Mouse (Mus musculus) thymus, postnatal 14 days (tissue): ENCODE measurements around the gene Fsd2.

Experiments used
- DNase-seq: peaks from one replicate; pipeline ENCODE4 v3.0.0; 2021

Fsd2 gene

DNA sequence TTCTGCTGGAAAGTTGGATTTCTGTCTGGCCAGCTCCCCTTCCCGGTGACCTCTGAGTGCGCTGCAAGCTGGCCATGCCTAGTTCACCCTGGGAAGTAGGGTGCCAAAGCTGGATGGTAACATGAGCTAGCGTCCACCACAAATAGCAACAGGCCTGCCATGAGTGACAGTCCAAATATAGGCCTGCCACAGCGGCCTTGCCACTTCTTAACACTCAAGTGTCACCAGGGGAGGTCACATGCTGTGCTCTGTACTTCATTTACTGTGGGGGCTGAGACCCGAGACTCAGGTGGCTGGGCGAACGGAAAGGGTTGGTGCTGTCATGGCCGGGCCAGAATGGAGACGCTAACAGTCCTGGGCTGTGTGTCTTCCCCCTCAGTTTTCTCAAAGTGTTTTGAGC is at the start of gene Fsd2:
Gene Fsd2, minus strand, starts transcription at position 53 of the 400 bp plus-strand sequence.
- DNase-seq: no peak

DNA sequence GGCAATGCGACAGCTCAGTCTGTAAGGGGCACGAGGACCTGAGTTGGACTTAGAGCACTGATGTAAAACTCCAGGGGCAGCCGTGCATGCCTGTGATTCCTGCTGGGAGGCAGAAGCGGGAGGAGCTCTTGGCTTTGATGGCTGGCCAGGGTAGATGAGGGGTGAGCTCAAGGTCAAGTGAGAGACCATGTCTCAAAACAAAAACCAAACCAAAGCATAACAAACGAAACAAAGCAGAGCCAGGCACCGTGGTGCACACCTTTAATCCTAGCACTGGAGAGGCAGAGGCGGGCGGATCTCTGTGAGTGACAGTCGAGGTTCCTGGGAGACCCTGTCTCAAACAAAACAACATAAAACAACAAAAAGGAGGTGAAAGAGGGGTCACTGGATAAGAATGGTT is 48.3 kb upstream of the Fsd2 start:
- no peak for DNase-seq

DNA sequence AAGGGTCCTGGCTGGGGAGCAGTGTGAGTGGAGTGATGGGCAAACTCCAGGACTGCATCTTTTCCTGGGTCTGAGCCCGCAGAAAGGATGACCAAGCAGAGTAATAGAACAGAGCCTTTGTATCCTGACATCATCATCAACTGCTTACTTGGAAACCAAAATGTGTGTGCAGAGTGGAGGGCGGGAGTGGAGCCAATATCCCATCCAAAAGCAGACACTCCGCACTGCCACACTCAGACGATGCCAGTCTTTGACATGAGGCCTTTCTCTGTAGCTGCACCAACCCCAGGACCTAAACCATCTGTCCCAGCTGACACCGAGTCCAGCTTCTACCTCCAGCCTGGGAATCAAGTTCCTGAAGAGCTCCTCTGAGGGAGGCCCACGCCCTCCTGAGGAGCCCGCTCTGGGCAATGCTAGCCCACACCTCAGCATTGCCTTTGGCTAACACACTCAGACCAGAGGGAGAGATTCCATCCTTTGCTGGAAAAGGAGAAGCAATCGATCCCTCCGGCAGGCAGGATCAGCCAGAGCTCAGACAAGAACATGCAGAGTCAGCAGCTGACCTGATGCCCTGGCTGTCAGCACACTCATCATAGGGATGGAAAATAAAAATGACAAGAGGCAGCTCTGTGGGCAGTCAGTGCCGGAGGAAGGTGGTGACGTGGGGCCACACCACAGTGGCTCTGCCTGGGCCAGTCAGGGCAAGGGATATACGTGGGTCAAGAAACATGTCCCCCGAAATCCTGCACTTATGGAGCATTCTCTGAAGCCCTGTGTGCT is 46.3 kb upstream of the Fsd2 start:
- DNase-seq: no peak

DNA sequence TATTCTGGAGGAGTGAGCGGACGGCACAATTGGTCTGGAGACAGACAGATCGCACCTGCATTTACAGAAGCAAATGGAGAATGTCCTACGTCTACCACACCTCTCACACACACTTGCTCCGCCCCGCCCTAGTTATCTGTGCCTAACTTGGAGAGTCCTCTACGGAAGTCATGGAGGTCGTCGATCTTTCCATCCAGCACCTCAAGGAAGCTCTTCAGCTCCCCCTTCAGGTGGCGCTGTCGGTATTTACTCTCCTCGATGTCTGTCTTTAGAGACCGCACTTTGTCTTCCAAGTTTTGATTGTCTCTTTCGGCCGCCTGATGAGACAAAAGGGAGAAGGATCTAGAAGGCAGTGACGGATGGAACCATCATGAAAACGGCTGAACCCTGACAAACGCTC is 43.4 kb upstream of the Fsd2 start:
- peak; percentile 42 for DNase-seq

DNA sequence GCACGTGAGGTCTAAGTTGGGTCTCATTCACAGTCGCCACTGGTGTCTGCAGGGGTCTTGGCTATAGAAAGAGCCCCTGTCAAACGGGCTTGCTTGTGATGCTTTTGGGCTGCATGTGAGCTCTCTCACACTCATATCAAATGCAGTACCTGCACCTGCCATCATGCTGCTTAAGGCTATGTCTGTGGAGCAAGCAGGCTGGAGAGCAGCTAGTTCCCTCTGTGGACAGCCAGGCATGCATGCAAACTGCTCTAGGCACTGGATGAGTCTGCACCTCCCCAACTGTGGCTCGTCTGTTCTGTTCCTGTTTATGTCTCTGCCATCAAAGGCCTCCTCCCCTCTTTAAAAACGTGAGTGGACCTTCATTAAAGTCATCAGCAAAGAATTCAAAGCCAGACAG is 39.7 kb upstream of the Fsd2 start:
- no peak for DNase-seq

DNA sequence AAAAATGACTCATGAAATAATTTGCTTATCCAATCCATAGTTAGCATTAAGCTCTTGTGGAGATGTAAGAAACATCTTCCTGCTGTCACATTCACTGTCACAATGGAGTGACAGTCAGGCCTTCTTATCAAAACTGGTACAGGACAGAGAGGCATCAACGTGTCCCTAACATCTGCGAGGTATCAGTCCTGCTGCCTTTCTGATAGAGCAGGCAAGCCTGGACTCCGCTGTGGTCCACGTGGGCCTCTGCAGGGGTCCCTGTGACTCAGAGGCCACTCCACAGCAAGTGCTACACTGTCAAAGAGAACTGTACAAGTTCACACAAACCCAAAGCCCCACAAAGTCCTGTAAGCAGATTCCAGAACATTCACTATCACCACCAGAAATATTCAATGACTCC is 38.7 kb upstream of the Fsd2 start:
- DNase-seq: no peak

DNA sequence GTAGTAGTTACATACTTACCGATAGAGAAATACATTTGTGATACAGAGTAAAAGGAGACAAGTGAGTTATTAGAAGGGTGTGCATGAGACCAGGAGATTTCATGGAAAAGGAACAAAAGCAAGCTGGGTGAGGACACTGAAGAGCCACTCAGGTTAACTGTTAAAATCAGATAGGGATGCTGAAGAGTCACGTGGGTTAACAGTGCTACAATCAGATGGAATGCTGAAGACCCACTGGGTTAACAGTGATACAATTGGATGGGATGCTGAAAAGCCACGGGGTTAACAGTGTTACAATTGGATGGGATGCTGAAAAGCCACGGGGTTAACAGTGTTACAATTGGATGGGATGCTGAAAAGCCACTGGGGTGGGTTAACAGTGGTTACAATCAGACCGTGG is 38.2 kb upstream of the Fsd2 start:
- no peak for DNase-seq

DNA sequence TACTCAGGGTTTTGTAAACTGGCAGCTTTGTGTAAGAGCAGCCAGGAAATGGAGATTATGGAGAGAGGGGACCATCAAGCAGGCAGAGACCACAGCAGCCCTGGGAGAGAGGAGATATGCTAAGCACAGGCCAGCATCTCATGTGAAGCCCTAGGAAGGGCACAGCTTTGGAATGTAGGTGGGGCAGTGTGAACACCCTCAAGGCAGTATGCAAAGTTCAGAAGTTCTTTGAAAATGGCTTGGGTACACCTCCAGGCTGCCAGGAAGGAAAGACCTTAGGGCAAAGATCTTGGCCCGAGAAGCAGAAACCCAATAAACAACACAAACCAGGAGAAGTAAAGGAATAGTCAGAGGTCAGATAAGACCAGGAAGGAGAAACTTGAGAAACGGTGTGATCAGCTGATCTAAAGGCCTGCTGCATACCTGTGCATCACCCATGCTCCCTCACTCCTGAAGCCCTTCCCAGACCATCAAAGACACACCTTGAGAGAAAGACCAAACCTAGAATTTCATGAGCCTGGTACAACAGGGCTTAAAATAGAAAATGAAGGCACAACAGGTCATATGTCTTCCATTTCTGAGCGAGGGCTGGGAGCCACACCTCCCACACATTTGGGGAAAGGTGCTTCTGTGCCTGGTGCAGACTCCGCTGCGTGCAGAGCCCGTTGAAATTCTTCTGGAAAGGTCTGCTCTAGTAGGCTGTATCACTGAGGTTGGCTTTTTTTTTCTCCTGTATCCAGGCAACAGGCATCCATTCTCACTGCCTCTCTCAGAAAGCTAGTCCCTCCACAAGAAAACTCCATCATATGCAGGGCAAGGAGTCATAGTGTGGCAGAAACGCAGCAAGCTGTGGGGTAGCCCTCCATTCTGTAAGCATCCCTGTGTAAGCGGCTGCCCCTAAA is 32.9 kb upstream of the Fsd2 start:
- no peak for DNase-seq

DNA sequence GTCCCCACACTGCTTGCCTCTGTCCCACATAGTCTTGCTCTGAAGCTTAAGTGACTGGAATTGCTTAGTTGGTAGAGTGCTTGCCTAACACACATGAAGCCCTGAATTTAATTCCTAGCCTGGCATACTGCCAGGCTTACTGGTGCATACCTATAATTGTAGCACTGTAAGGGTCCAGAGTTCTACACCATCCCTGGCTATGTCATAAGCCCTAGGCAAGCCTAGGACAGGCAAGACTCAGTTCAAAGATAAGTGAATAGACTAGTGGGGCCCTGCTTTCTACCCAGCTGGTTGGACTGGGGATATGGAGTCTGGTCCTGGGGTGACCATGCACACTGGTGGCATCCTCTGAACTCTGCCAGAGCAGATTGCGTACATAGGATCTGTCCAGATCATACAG is 30.9 kb upstream of the Fsd2 start:
- no peak for DNase-seq

DNA sequence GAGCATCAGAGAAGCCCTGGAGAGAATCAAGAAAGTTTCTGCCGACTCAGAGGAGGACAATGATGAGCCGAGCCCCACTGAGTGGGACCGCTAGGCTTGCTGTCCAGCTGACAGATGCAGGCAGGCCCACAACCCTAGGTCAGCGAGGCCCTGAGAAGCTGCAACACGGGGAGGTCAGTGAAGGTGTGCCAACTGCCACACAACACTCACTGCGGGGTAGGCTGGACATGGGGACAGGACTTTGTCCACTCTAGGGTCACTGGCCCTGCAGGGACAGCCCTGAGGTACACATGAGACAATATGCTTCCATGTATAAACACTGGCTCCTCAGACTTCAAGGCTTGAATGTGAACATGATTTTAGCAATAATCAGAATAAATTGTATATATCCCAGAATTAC is 29.3 kb upstream of the Fsd2 start:
- no peak for DNase-seq

DNA sequence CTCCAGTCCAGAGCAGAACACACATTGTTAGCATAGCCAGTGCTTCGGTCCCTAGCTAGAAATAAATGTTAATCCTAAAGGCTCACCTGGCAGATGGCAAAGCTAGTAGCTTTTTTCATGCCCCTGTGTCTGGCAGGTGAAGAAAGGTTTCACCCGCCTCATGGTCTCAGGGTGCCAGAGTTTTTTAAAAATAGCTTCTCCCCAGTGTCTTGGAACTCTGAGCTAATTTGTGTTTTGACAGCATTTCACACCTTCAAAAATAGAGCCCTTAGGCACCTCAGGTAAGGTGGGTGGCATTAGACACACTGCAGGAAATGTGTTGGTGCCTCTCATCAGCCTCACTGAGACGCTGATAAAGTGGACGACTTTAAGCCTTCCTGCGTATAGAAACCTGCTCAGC is 28.3 kb upstream of the Fsd2 start:
- no peak for DNase-seq

DNA sequence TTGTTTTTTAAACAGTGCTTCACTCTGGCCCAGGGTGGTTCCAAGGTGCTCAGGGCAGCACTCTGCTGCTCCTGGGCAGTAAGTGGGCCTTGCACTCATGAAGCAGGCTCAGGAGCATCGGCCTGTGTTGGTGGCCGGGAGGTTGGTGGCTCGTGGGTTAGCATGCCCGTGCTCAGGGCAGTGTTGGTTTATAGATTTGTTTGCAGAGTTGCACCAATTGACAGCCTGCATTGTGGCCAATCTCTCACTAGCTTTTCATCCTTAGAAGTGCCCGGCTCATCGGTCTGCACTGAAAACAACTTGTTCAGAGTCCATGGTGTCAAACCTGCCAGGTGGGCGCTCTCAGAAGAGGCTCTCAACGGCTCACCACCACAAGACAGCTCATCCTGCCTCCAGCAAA is 26.6 kb upstream of the Fsd2 start:
- DNase-seq: no peak

DNA sequence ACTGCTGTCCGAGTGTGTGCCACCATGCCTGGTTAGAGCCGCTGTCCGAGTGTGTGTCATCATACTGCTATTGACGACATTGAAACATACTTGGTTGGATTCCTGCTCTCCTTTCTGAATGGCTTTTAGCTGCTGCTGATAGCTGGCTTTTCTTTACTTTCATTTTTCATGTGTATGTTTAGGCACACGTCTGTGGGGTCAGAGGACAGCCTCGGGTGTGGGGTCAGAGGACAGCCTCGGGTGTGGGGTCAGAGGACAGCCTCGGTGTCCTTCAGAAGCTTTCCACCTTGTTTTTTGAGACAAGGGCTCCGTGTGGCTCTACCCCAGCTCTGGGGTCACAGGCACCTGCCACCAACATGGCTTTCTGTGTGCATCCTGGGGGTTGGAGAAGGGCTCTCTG is 25.9 kb upstream of the Fsd2 start:
- no peak for DNase-seq

DNA sequence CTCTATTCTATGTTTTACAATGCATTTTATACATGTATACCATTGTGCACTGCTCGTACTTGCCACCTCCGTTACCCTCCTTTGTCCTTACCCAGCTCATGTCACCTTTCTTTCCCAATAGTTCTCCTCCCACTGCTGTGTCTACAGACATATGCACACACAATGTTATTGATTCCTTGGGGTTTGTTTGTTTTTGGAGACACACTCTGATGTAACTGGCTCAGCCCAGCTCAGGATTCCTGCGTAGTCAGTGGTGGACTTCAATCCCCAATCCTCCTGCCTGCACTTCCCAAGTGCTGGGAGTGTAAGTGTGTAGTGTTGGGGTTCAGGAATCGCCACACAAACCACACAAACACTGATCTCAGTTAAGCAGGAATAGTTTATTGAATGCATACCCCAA is 20.5 kb upstream of the Fsd2 start:
- no peak for DNase-seq

DNA sequence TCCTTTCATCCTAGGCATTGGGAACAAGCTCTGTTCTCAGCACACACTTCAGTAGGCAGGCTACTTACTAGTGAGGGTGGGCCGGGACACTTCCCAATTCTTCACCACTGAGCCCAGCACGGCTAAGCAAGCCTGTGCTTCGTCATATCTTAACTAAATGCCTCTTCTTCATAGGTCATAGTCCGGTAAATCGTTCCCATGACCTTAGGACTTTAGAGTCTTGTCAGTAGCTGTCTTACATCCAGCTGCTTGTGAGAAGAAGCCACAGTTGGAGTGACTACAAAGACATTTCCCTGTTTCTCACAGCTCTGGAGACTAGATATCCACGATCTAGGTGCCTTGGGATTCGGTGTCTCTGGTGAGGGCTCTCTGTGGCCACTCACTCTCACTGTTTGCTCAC is 18.6 kb upstream of the Fsd2 start:
- DNase-seq: no peak

DNA sequence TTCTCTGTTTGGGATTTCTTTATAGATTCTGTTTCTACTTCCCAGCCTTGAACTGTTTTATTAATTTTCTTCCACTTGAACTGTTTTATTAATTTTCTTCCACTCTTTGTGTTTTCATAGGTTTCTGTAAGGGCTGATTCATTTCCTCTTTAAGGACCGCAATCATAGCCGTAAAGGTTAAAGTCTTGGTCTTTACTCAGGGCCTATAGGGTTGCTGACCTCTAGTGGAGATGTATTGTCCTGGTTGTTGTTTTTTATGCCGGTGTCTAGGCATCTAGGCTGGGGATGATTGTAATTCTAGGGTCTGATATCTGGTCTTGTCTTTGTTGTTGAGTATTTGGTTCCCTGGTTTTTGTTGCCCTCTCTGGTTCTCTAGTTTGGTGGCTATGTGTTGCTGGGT is 16.8 kb upstream of the Fsd2 start:
- no peak for DNase-seq

DNA sequence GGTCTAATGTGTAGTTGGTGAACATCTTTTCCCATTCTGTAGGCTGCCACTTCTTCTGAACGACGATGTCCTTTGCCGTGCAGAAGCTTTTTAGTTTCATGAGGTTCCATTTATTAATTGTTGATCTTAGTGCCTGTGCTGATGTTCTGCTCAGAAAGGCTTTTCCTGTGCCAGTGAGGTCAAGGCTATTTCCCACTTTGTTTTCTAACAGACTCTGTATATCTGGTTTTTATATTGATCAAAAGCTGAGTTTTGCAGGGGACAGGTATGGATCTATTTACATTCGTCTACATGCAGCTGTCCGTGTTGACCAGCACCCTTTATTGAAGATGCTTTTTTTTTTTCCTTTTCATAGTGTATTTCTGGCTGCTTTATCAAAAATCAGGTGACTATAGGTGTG is 12.6 kb upstream of the Fsd2 start:
- no peak for DNase-seq

DNA sequence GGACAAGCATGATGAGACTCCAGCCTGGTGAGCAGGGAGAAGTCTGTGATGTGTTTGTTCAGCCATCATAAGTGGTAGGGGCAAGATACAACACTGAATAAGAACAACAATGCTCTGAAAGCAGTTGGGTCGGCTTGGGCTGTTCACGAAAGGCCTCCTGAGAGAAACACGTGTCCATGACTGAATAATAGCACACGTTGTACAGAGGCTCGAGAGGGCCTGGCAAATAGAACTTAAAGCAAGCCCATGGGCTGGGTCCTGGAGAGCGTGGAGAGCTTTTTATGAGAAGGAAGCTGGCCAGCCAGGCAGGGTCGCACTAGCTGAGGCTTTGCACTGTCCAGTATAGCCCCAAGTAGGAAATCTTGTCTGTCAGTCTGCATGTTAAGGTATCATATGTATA is 11.7 kb upstream of the Fsd2 start:
- no peak for DNase-seq

DNA sequence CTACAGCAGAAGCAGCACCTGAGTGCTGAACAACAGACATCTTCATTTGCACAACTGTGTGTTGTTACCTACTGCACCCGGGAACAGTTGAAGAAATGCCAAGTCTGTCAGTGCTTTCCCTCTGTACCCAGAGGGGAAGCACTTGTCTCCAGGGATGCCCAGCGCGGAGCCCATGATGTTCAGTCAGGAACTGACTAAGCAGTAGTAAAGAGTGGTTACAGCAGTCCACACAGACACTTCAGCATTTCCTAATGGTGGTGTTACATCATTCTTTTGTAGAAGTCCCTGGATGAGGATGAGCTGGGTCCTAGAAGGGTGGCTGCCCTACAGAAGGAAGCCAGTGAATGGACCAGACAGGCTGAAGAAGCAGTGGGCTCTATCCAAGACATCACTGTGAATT is 11.1 kb upstream of the Fsd2 start:
- no peak for DNase-seq

DNA sequence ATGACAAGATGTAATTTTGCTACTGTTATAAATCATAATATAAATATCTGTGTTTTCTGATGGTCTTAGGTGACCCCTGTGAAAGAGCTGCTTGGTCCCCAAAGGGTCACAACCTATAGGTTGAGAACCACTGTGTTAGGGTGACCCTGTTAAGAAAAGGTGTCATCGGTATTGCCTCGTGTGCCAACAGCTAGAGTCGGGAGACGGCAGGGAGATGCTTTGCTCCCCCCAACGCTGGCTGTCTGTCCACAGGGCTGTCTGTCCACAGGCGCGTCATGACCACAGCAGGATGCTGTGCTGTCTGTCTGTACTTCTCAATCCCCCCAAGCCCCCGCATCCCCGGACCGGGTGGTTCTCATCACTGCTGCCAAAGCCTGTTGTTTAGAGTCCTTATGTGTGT is 8.9 kb upstream of the Fsd2 start:
- no peak for DNase-seq

DNA sequence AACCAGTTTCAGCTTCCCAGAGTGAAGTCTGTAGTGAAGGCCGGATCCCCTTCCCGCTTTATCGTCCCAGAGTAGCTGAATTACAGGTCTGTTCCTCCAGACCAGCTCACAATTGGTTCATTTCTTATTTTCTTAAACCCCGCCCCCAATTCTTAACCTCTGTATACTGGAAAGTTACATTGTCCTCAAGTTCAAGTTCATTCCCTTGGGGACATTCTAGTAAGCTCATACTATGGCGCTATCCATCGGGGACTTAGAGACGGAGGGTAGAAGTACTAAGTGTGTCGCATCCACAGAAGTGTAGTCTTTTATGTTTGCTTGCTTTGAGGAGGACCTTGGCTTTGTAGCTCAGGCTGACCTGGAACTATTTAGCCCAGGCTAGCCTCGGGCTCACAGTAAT is 7.1 kb upstream of the Fsd2 start:
- DNase-seq: no peak

DNA sequence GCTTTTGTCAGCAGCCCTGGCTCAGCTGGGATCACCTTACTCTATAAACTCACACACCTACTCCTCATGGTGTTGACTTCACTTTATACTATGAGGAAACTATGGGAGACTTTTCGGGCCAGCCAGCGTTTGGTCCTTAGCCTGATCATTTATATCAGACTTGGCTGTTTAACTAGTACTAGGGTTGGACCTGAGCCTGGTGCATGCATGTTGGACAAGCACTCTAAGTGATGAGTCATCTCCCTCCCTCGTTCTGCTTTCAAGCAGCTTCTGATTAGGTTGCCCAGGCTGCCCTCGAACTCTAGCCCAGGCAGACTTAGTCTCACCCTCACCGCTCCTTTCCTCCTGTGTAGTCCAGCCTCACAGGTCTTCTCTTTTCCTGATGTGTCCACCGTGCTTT is 6.7 kb upstream of the Fsd2 start:
- DNase-seq: no peak

DNA sequence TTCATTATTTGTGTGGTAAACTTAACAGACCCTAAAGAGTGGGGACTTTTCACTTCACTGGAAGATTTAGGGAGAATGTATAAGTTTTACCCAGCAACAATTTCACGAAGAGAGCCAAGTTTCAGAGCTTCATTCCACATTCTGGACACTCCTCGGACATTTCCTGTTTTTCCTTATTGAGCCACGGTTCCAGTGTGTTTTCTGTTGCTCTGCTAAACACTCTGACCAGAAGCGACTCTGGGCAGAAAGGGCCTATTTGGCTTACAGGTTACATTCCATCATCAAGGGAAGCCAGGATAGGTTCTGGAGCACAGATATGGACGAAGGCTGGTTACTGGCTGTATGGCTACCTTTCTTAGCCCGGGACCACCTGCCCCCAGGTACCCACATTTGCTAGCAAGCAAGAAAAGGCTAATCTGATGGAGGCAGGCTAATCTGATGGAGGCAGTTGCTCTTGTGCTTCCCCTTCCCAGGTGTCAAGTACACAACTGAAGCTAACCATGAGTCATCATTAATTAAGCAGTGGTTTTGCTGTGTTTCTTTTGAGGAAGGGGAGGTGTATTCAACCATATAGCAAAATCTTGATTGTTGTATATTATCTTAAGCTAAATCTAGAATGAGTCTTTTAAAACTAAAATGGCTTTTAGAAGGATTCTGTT is 6.0 kb upstream of the Fsd2 start:
- no peak for DNase-seq

DNA sequence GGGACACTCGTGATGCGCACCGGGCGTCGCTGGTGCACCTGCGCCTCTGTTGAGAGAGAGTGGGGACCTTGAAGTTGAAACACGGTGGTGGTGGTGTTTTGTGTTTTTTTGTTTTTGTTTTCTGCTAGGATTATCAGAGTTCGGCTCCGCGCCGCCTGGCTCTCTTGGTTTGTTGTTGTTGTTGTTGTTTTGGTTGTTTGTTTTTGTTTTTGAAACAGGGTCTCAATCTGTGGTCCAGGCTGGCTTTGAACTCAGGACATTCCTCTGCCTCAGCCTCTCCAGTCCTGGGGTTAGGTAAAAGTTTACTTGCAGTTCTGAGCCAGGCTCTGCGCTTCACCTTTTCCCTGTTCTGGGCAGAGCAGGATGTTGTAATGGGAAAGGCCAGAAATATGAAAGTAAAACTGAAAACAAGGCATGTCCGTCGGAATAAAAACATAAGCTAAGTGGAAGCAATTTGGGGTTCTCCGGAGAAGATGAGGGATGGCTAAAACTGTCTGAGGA is 5.2 kb upstream of the Fsd2 start:
- DNase-seq: peak; percentile 5
